Comparison of ENCODE assay signal across 10 mouse cellular contexts in the genomic region with DNA sequence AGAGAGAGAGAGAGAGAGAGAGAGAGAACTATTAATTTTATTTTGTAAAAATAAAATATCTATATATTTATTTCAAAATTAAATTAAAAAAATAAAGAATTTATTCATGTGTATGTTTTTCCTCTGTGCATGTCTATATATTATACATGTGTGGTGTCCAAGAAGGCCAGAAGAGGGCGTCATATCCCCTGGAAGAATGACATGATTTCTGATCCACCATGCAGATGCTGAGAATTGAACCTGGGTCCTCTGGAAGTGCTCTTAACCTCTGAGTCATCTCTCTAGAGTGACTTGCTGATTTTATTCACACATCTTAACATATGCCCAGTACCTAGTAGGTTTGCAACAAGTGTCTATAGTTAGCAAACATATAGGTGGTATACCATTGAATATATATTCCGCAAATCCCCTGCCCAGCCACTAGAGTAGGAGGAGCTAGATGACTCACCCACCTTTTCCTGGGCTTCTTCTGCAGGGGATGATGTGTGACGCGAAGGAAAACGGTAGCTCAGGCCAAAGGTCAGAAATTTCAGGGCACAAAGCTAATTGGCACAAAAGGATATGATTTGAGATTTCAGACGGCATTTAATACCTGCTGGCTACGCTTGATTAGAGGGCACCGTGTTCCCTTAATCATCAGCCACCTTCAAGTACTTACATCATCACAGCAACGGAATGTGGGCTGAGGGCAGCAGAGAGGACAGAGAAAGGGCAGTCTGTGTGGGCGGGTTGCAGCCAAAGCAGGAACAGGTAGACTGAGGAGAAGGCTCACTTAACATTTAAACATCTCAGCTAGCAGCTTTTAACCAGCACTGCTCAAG.
DNase-seq lines count a peak whose midpoint lies in the region; ATAC-seq lines count a peak whose summit lies in the region.
"Had no signal": no experiment of that assay in that cellular context is flagged by ENCODE, and none has a peak within 500 bp of the region (broad histone marks: within the 10 kb centered on the region; RNA-seq: fewer than 3 reads in every experiment).

No protein-coding gene starts in this region.

- no peak overlapping the region for H3K27ac ChIP-seq in midbrain, embryonic 15.5 days
- no peak overlapping the region for H3K27ac ChIP-seq in midbrain, embryonic 10.5 days (replicated peaks)
- no peak overlapping the region for H3K27ac ChIP-seq in kidney, embryonic 16.5 days (ENCODE audit: low read length)

- peak; percentile 74 for DNase-seq in heart, adult 11 months
- DNase-seq in heart, adult 9 months (ENCODE audit: low spot score in 2 of 2) = no peak
- no peak for DNase-seq in midbrain, embryonic 10.5 days (ENCODE audit: low spot score)
- no peak for DNase-seq in urinary bladder, postnatal 36 days (ENCODE audit: low spot score in 2 of 2)
- no peak for DNase-seq in thymus, postnatal 25 days
- DNase-seq: adrenal gland, adult 8-10 months had no signal

- no peaks in the 10 kb centered on the region for H3K9me3 ChIP-seq in midbrain, embryonic 15.5 days
- H3K9me3 ChIP-seq in midbrain, embryonic 10.5 days (replicated peaks) = no peaks in the 10 kb centered on the region
- no peaks in the 10 kb centered on the region for H3K9me3 ChIP-seq in kidney, embryonic 16.5 days (ENCODE audit: low read length)

- no peaks in the 10 kb centered on the region for H3K36me3 ChIP-seq in midbrain, embryonic 15.5 days (replicated peaks)
- no peaks in the 10 kb centered on the region for H3K36me3 ChIP-seq in midbrain, embryonic 10.5 days
- no peaks in the 10 kb centered on the region for H3K36me3 ChIP-seq in kidney, embryonic 16.5 days (ENCODE audit: insufficient read depth, low read length)

- H3K9ac ChIP-seq in midbrain, embryonic 15.5 days = no peak overlapping the region
- no peak overlapping the region for H3K9ac ChIP-seq in kidney, embryonic 16.5 days (replicated peaks; ENCODE audit: low read length)

- no peaks in the 10 kb centered on the region for H3K4me1 ChIP-seq in midbrain, embryonic 15.5 days
- H3K4me1 ChIP-seq in midbrain, embryonic 10.5 days = 0 out of 2 replicates have a peak, but pooled peaks cover 11% of the 10 kb centered on the region
- 0 out of 2 replicates have a peak, but pooled peaks cover 4% of the 10 kb centered on the region for H3K4me1 ChIP-seq in kidney, embryonic 16.5 days (ENCODE audit: insufficient read depth, low read length)

- no peak overlapping the region for H3K4me3 ChIP-seq in midbrain, embryonic 15.5 days
- no peak overlapping the region for H3K4me3 ChIP-seq in midbrain, embryonic 10.5 days
- no peak overlapping the region for H3K4me3 ChIP-seq in kidney, embryonic 16.5 days (ENCODE audit: low read length)
- H3K4me3 ChIP-seq: myocyte had no signal

- H3K27me3 ChIP-seq in midbrain, embryonic 15.5 days (replicated peaks) = no peaks in the 10 kb centered on the region
- no peaks in the 10 kb centered on the region for H3K27me3 ChIP-seq in midbrain, embryonic 10.5 days (ENCODE audit: low read depth, poor library complexity, severe bottlenecking)
- H3K27me3 ChIP-seq in kidney, embryonic 16.5 days (ENCODE audit: insufficient read depth, low read length) = no peaks in the 10 kb centered on the region

- ATAC-seq in midbrain, embryonic 15.5 days (replicated peaks) = 0 out of 2 replicates have a peak, but pooled peaks have one; percentile 30
- ATAC-seq in kidney, embryonic 16.5 days (ENCODE audit: low FRiP score, low TSS enrichment) = peak; percentile 53
- no peak for ATAC-seq in frontal cortex, adult (ENCODE audit: low TSS enrichment)

- WGBS in midbrain, embryonic 15.5 days = 42% methylated on average over 10 of the region's 10 CpGs
- 37% methylated on average over 10 of the region's 10 CpGs for WGBS in midbrain, embryonic 10.5 days
- WGBS in kidney, embryonic 16.5 days = 33% methylated on average over 10 of the region's 10 CpGs

- H3K4me2 ChIP-seq in midbrain, embryonic 15.5 days = no peak overlapping the region
- H3K4me2 ChIP-seq in kidney, embryonic 16.5 days (replicated peaks; ENCODE audit: low read depth, low read length) = peak overlapping the region; percentile 14; the same call in 1 of the 2 replicates
